Mouse (Mus musculus) liver, embryonic 11.5 days (tissue): Measurements from ENCODE around the gene Nup107. TPM values are rescaled to one million over a fixed set of nuclear protein-coding genes. Genes with fewer than 3 reads are reported as not detected.
"Not testable (repeated sequence)": the region's sequence is repeated elsewhere in the genome, so short reads cannot be mapped to it uniquely, and the experiment has no call there.

ENCODE experiments used
- ATAC-seq: fragments of 200-750 bp; cut with Nextera tagmentation; replicated peaks from 2 replicates; pipeline ENCODE4 v1.8.0; 2017; ENCODE audit warnings: moderate number of reproducible peaks, mild to moderate bottlenecking, moderate TSS enrichment, moderate library complexity; ENCODE audit not compliant: low FRiP score
- DNase-seq: peaks from one replicate; pipeline ENCODE4 v3.0.0-alpha.2; 2017; ENCODE audit warnings: low spot score
- H3K27ac ChIP-seq: fragments of 300-500 bp; sonication (generic); 2 replicates; pipeline ENCODE4 v1.5.1; 2014; ENCODE audit warnings: mild to moderate bottlenecking, low read depth, low read length, control low read depth
- H3K27me3 ChIP-seq: fragments of 300-500 bp; sonication (generic); replicated peaks from 2 replicates; pipeline ENCODE4 v1.6.1; 2014; ENCODE audit warnings: low read length, mixed read lengths; ENCODE audit not compliant: control insufficient read depth, insufficient read depth
- H3K36me3 ChIP-seq: fragments of 300-500 bp; sonication (generic); 2 replicates; pipeline ENCODE4 v1.6.1; 2014; ENCODE audit warnings: mild to moderate bottlenecking, low read length, moderate library complexity, mixed read lengths; ENCODE audit not compliant: control insufficient read depth, insufficient read depth
- H3K4me1 ChIP-seq: fragments of 300-500 bp; sonication (generic); replicated peaks from 2 replicates; pipeline ENCODE4 v1.6.1; 2014; ENCODE audit warnings: low read length, mixed read lengths; ENCODE audit not compliant: control insufficient read depth, insufficient read depth
- H3K4me2 ChIP-seq: fragments of 300-500 bp; sonication (generic); 2 replicates; pipeline ENCODE4 v1.6.1; 2014; ENCODE audit warnings: mild to moderate bottlenecking, control low read depth, moderate library complexity
- H3K4me3 ChIP-seq: fragments of 300-500 bp; sonication (generic); 2 replicates; pipeline ENCODE4 v1.5.1; 2014; ENCODE audit warnings: low read depth, low read length, control low read depth
- H3K9ac ChIP-seq: fragments of 300-500 bp; sonication (generic); 2 replicates; pipeline ENCODE4 v1.6.1; 2014; ENCODE audit warnings: low read depth, low read length, control low read depth
- H3K9me3 ChIP-seq: fragments of 300-500 bp; sonication (generic); 2 replicates; pipeline ENCODE4 v1.6.1; 2016; ENCODE audit warnings: low read length, inconsistent platforms, mixed read lengths; ENCODE audit not compliant: control insufficient read depth
- WGBS: fragments of 180-500 bp; shearing (Covaris S2); extraction: QIAGEN DNeasy Blood & Tissue Kit; methylation state at CpG from one replicate; pipeline ENCODE4 v1.1.7; 2014; 5-methylcytosine and 5-hydroxymethylcytosine counted together
- polyA plus RNA-seq: library from polyadenylated mRNA; unstranded; fragments of >200 nt; fragmentation: Nextera tagmentation; extraction: Ambion mirVana; gene quantifications from 2 replicates; pipeline ENCODE4 v1.2.1, GENCODE M21; 2014

Gene Nup107
- polyA plus RNA-seq, 1 experiment from 2014 or later, result 102 TPM

- Histone ChIP-seq H3K4me1 (peaks cover 3% of the 10 kb centered on the region; the same call in 1 of the 2 replicates), H3K9me3 (no peaks in the 10 kb centered on the region), H3K27me3 (no peaks in the 10 kb centered on the region), H3K36me3 (peaks cover 24% of the 10 kb centered on the region), H3K4me3 (no peak overlapping the region), H3K9ac (no peak overlapping the region), H3K4me2 (peak overlapping the region; percentile 89; the same call in 1 of the 2 replicates), H3K27ac (no peak overlapping the region)
- ATAC-seq, result no peak
- 91% methylated on average over 2 of the region's 2 CpGs for WGBS
- DNase-seq, result no peak
Measured at GRCm38 (mm10) chr10:117708376-117708775, 84.1 kb downstream of the Nup107 start.

- H3K27me3 ChIP-seq, result no peaks in the 10 kb centered on the region
- WGBS, result 88% methylated on average over 2 of the region's 2 CpGs
- no peak overlapping the region for H3K9ac ChIP-seq
- H3K27ac ChIP-seq, result no peak overlapping the region
- DNase-seq (no peak), ATAC-seq (no peak)
- H3K4me3 ChIP-seq, result no peak overlapping the region
- H3K4me1 ChIP-seq, result peaks cover 3% of the 10 kb centered on the region; the same call in 1 of the 2 replicates
- H3K4me2 ChIP-seq, result no peak overlapping the region
- no peaks in the 10 kb centered on the region for H3K9me3 ChIP-seq
- peaks cover 31% of the 10 kb centered on the region for H3K36me3 ChIP-seq
Measured at GRCm38 (mm10) chr10:117707114-117707838, 85.2 kb downstream of the Nup107 start.

- DNase-seq (no peak), ATAC-seq (no peak)
- Histone ChIP-seq H3K27me3 (no peaks in the 10 kb centered on the region), H3K4me3 (no peak overlapping the region), H3K4me2 (no peak overlapping the region), H3K9ac (no peak overlapping the region), H3K4me1 (peaks cover 3% of the 10 kb centered on the region; the same call in 1 of the 2 replicates), H3K36me3 (peaks cover 38% of the 10 kb centered on the region), H3K27ac (no peak overlapping the region), H3K9me3 (no peaks in the 10 kb centered on the region)
- 85% methylated on average over 6 of the region's 6 CpGs for WGBS
Measured at GRCm38 (mm10) chr10:117706440-117706839, 86.1 kb downstream of the Nup107 start.

- ATAC-seq, result no peak
- H3K9me3 ChIP-seq, result no peaks in the 10 kb centered on the region
- H3K4me2 ChIP-seq, result no peak overlapping the region
- H3K27ac ChIP-seq, result no peak overlapping the region
- H3K9ac ChIP-seq, result no peak overlapping the region
- peaks cover 3% of the 10 kb centered on the region; the same call in 1 of the 2 replicates for H3K4me1 ChIP-seq
- peaks cover 40% of the 10 kb centered on the region for H3K36me3 ChIP-seq
- no peak overlapping the region for H3K4me3 ChIP-seq
- no peaks in the 10 kb centered on the region for H3K27me3 ChIP-seq
- DNase-seq, result no peak
Measured at GRCm38 (mm10) chr10:117705806-117706205, 86.7 kb downstream of the Nup107 start.

- Histone ChIP-seq H3K9ac (no peak overlapping the region), H3K4me3 (no peak overlapping the region), H3K4me1 (peaks cover 3% of the 10 kb centered on the region; the same call in 1 of the 2 replicates), H3K4me2 (no peak overlapping the region), H3K9me3 (no peaks in the 10 kb centered on the region), H3K27me3 (no peaks in the 10 kb centered on the region), H3K27ac (no peak overlapping the region), H3K36me3 (peaks cover 43% of the 10 kb centered on the region)
- 96% methylated on average over 6 of the region's 6 CpGs for WGBS
- ATAC-seq (no peak), DNase-seq (no peak)
Measured at GRCm38 (mm10) chr10:117704964-117705335, 87.6 kb downstream of the Nup107 start.

- 95% methylated on average over 6 of the region's 6 CpGs for WGBS
- H3K27me3 ChIP-seq, ATAC-seq, H3K27ac ChIP-seq, H3K4me1 ChIP-seq, H3K4me2 ChIP-seq, H3K9ac ChIP-seq, DNase-seq, H3K9me3 ChIP-seq, H3K4me3 ChIP-seq: not testable (repeated sequence)
- peaks cover 48% of the 10 kb centered on the region for H3K36me3 ChIP-seq
Measured at GRCm38 (mm10) chr10:117704314-117704963, 88.1 kb downstream of the Nup107 start.

- Histone ChIP-seq H3K36me3 (peaks cover 51% of the 10 kb centered on the region), H3K9ac (no peak overlapping the region), H3K4me3 (no peak overlapping the region), H3K4me1 (no peaks in the 10 kb centered on the region), H3K4me2 (no peak overlapping the region), H3K27me3 (no peaks in the 10 kb centered on the region), H3K27ac (no peak overlapping the region), H3K9me3 (no peaks in the 10 kb centered on the region)
- WGBS, result 90% methylated on average over 3 of the region's 3 CpGs
- DNase-seq (no peak), ATAC-seq (no peak)
Measured at GRCm38 (mm10) chr10:117703506-117703905, 89.0 kb downstream of the Nup107 start.

GRCm38 (mm10) chr10:117702024-117702833 is 90.3 kb downstream of the Nup107 start:
- DNase-seq, result no peak
- no peak overlapping the region for H3K4me3 ChIP-seq
- no peak overlapping the region for H3K27ac ChIP-seq
- H3K4me1 ChIP-seq, result no peaks in the 10 kb centered on the region
- H3K4me2 ChIP-seq, result no peak overlapping the region
- H3K27me3 ChIP-seq, result no peaks in the 10 kb centered on the region
- no peak overlapping the region for H3K9ac ChIP-seq
- WGBS, result 92% methylated on average over 6 of the region's 6 CpGs
- H3K9me3 ChIP-seq, result no peaks in the 10 kb centered on the region
- peaks cover 62% of the 10 kb centered on the region for H3K36me3 ChIP-seq
- no peak for ATAC-seq
